Mouse (Mus musculus) intestine, embryonic 14.5 days (tissue): ENCODE results near the gene Drg2. TPM values are rescaled to one million over a fixed set of nuclear protein-coding genes. Genes with fewer than 3 reads are reported as not detected.

ENCODE experiments used
- ATAC-seq: fragments of 200-750 bp; cut with Nextera tagmentation; replicated peaks from 2 replicates; pipeline ENCODE4 v1.8.0; 2017; ENCODE audit warnings: low read depth, moderate number of reproducible peaks, moderate TSS enrichment, moderate library complexity; ENCODE audit not compliant: low FRiP score, low TSS enrichment
- DNase-seq: peaks from one replicate; pipeline ENCODE4 v3.0.0-alpha.2; 2018; ENCODE audit warnings: low spot score
- H3K27ac ChIP-seq: fragments of 300-500 bp; sonication (generic); 2 replicates; pipeline ENCODE4 v1.5.1; 2014; ENCODE audit warnings: low read depth, mild to moderate bottlenecking, control low read depth
- H3K27me3 ChIP-seq: fragments of 300-500 bp; sonication (generic); replicated peaks from 2 replicates; pipeline ENCODE4 v1.6.1; 2014; ENCODE audit warnings: low read length, control low read depth; ENCODE audit not compliant: control insufficient read depth, insufficient read depth
- H3K36me3 ChIP-seq: fragments of 300-500 bp; sonication (generic); 2 replicates; pipeline ENCODE4 v1.6.1; 2014; ENCODE audit warnings: low read length, control low read depth; ENCODE audit not compliant: control insufficient read depth, insufficient read depth
- H3K4me1 ChIP-seq: fragments of 300-500 bp; sonication (generic); replicated peaks from 2 replicates; pipeline ENCODE4 v1.6.1; 2014; ENCODE audit warnings: low read length, control low read depth, mixed read lengths; ENCODE audit not compliant: control insufficient read depth, insufficient read depth
- H3K4me2 ChIP-seq: fragments of 300-500 bp; sonication (generic); 2 replicates; pipeline ENCODE4 v1.6.1; 2014; ENCODE audit warnings: low read length
- H3K4me3 ChIP-seq: fragments of 300-500 bp; sonication (generic); 2 replicates; pipeline ENCODE4 v1.5.1; 2014; ENCODE audit warnings: low read depth, low read length, control low read depth, mixed read lengths
- H3K9ac ChIP-seq: fragments of 300-500 bp; sonication (generic); 2 replicates; pipeline ENCODE4 v1.6.1; 2014; ENCODE audit warnings: mild to moderate bottlenecking, low read length
- H3K9me3 ChIP-seq: fragments of 300-500 bp; sonication (generic); 2 replicates; pipeline ENCODE4 v1.6.1; 2016; ENCODE audit warnings: low read length, control low read depth; ENCODE audit not compliant: control insufficient read depth
- WGBS: fragments of 180-500 bp; shearing (Covaris S2); extraction: QIAGEN DNeasy Blood & Tissue Kit; methylation state at CpG from one replicate; pipeline ENCODE4 v1.1.7; 2014; 5-methylcytosine and 5-hydroxymethylcytosine counted together
- polyA plus RNA-seq: library from polyadenylated mRNA; unstranded; fragments of >200 nt; fragmentation: Nextera tagmentation; extraction: Ambion mirVana; gene quantifications from 2 replicates; pipeline ENCODE4 v1.2.1, GENCODE M21; 2014

Drg2 gene
- polyA plus RNA-seq, 1 experiment from 2014 or later = 110 TPM

DNA sequence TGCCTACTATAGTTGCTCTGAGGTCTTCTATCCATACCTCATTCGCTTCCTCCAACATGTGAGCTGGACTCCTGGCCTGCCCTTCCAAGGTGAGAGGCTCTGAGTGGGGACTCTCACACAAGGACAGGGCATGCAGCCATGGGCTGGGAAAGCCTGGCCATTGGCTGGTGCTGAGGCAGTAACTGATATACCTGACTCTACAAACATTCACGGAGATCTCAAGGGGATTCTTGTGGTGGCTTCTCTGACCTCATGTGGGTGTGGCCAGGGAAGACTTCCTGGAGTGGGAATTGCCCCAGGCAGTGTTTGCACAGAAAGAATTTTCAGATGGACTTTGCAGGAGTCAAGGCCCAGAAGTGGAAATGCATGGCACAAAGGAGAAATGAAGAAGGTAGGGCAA is 60.5 kb downstream of the Drg2 start:
- no peak overlapping the region for H3K4me2 ChIP-seq
- H3K9me3 ChIP-seq = no peaks in the 10 kb centered on the region
- H3K4me1 ChIP-seq = no peaks in the 10 kb centered on the region
- 0 out of 2 replicates have a peak, but pooled peaks have one; percentile 32 for ATAC-seq
- no peak for DNase-seq
- H3K27ac ChIP-seq = no peak overlapping the region
- H3K27me3 ChIP-seq = peaks cover 7% of the 10 kb centered on the region
- WGBS = 46% methylated on average over 2 of the region's 2 CpGs
- no peaks in the 10 kb centered on the region for H3K36me3 ChIP-seq
- no peak overlapping the region for H3K4me3 ChIP-seq
- H3K9ac ChIP-seq = no peak overlapping the region

DNA sequence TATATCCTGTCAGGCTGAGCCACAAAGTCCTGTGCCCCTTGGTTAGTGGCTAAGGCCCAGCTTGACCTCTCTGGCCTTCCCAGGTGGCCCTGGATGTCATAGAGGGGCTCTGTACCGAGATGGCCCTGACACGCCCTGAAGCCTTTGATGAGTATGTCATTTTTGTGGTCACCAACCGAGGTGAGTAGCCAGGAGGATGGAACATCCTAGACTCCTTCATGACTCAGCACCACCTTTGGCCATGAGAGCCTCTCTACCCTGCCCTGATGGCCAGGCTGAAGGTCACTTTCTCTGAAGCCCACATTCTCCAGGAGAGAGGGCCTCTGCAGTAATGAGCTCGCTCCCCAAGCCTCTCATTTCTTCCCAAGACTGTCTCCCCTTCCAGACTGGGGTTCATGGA is 63.9 kb downstream of the Drg2 start:
- no peak for DNase-seq
- H3K4me1 ChIP-seq = no peaks in the 10 kb centered on the region
- no peak overlapping the region for H3K9ac ChIP-seq
- no peaks in the 10 kb centered on the region for H3K36me3 ChIP-seq
- H3K27me3 ChIP-seq = no peaks in the 10 kb centered on the region
- H3K27ac ChIP-seq = no peak overlapping the region
- ATAC-seq = no peak
- H3K4me3 ChIP-seq = no peak overlapping the region
- WGBS = 68% methylated on average over 4 of the region's 4 CpGs
- no peak overlapping the region for H3K4me2 ChIP-seq
- H3K9me3 ChIP-seq = no peaks in the 10 kb centered on the region

Other genes starting within 250 kb of the Drg2 start
- gene Srebf1, start 232.0 kb upstream of the Drg2 start, polyA plus RNA-seq = 85.0 and 97.7 TPM in 2 replicates
- 16.3 and 19.4 TPM in 2 replicates for gene Tom1l2, start 101.7 kb upstream of the Drg2 start, polyA plus RNA-seq
- gene Drc3, start 101.3 kb upstream of the Drg2 start, polyA plus RNA-seq = 1.6 and 1.8 TPM in 2 replicates
- 28.9 and 29.1 TPM in 2 replicates for gene Gid4, start 37.4 kb upstream of the Drg2 start, polyA plus RNA-seq
- gene Atpaf2, start 36.1 kb upstream of the Drg2 start, polyA plus RNA-seq = 59.5 and 62.2 TPM in 2 replicates
- gene Myo15, start 14.7 kb downstream of the Drg2 start, polyA plus RNA-seq = 0.07 and 0.32 TPM in 2 replicates
- gene Alkbh5, start 81.8 kb downstream of the Drg2 start, polyA plus RNA-seq = 35.4 and 36.2 TPM in 2 replicates
- 53.7 and 53.8 TPM in 2 replicates for gene Llgl1, start 245.1 kb downstream of the Drg2 start, polyA plus RNA-seq